Mouse (Mus musculus) MEL (cell line): Measurements from ENCODE around the gene Chd3. TPM values are rescaled to one million over a fixed set of nuclear protein-coding genes. Genes with fewer than 3 reads are reported as not detected.

Source experiments
- DNase-seq: peaks from one replicate; pipeline ENCODE4 v3.0.0; 2011; ENCODE audit warnings: low read depth, low spot score
- H3K27ac ChIP-seq: 2 replicates; pipeline ENCODE4 v1.5.1; 2012; ENCODE audit warnings: low read depth, mild to moderate bottlenecking, control low read depth, low read length, moderate library complexity; ENCODE audit not compliant: control insufficient read depth
- H3K27me3 ChIP-seq, 2 experiments: fragments of 150-350 bp in 1 of 2; sonication (generic) in 1 of 2; 2 replicates each; pipeline ENCODE4 v1.6.1; 2012; ENCODE audit warnings: low read length in 2 of 2, mild to moderate bottlenecking in 2 of 2, improper control_type of control experiment in 1 of 2, moderate library complexity in 1 of 2; ENCODE audit not compliant: insufficient read depth in 2 of 2, control insufficient read depth in 1 of 2
- H3K36me3 ChIP-seq, 2 experiments: 2 replicates each; pipeline ENCODE4 v1.6.1; 2012 to 2014; ENCODE audit warnings: low read length in 2 of 2, improper control_type of control experiment in 1 of 2, inconsistent platforms in 1 of 2, mild to moderate bottlenecking in 1 of 2; ENCODE audit not compliant: insufficient read depth in 2 of 2, control insufficient read depth in 1 of 2
- H3K4me1 ChIP-seq, 2 experiments: fragments of 150-350 bp in 1 of 2; sonication (generic) in 1 of 2; 2 replicates each; pipeline ENCODE4 v1.6.1; 2012; ENCODE audit warnings: low read length in 2 of 2, improper control_type of control experiment in 1 of 2, mild to moderate bottlenecking in 1 of 2; ENCODE audit not compliant: insufficient read depth in 2 of 2, control insufficient read depth in 1 of 2
- H3K4me3 ChIP-seq, 2 experiments: fragments of 150-350 bp in 1 of 2; sonication (generic) in 1 of 2; 2 replicates each; pipeline ENCODE4 v1.5.1; 2012; ENCODE audit warnings: low read depth in 2 of 2, low read length in 2 of 2, mild to moderate bottlenecking in 2 of 2, moderate library complexity in 2 of 2, control low read depth in 1 of 2, improper control_type of control experiment in 1 of 2; ENCODE audit not compliant: control insufficient read depth in 1 of 2, insufficient read depth in 1 of 2
- H3K79me2 ChIP-seq: 2 replicates; pipeline ENCODE4 v1.6.1; 2012; ENCODE audit warnings: mild to moderate bottlenecking, low read length, moderate library complexity; ENCODE audit not compliant: control insufficient read depth, poor library complexity, insufficient read depth
- H3K9ac ChIP-seq: 2 replicates; pipeline ENCODE4 v1.6.1; 2012; ENCODE audit warnings: low read depth, mild to moderate bottlenecking, control low read depth, low read length, moderate library complexity; ENCODE audit not compliant: control insufficient read depth, poor library complexity, severe bottlenecking
- H3K9me3 ChIP-seq: fragments of 150-350 bp; sonication (generic); replicated peaks from 2 replicates; pipeline ENCODE4 v1.6.1; 2012; ENCODE audit warnings: mild to moderate bottlenecking, low read length, improper control_type of control experiment, moderate library complexity; ENCODE audit not compliant: insufficient read depth
- CTCF ChIP-seq, 3 experiments: IDR thresholded peaks in 2 of 3; conservative IDR thresholded peaks in 1 of 3; 2 replicates each; pipeline ENCODE4 v1.5.1; 2011 to 2012; ENCODE audit warnings: low read length in 3 of 3, low read depth in 2 of 3, mild to moderate bottlenecking in 2 of 3, improper control_type of control experiment in 1 of 3, inconsistent platforms in 1 of 3, mixed read lengths in 1 of 3, moderate library complexity in 1 of 3; ENCODE audit not compliant: control insufficient read depth in 1 of 3, insufficient read depth in 1 of 3, poor library complexity in 1 of 3, severe bottlenecking in 1 of 3
- E2F4 ChIP-seq: IDR thresholded peaks from 2 replicates; pipeline ENCODE4 v1.6.1; 2011; ENCODE audit warnings: low read depth, low read length, improper control_type of control experiment, borderline replicate concordance
- ELF1 ChIP-seq: IDR thresholded peaks from 2 replicates; pipeline ENCODE4 v1.6.1; 2014; ENCODE audit warnings: low read depth, mild to moderate bottlenecking, inconsistent platforms, low read length, improper control_type of control experiment, moderate library complexity
- ETS1 ChIP-seq: IDR thresholded peaks from 2 replicates; pipeline ENCODE4 v1.6.1; 2012; ENCODE audit warnings: low read depth, mild to moderate bottlenecking, inconsistent platforms, low read length, improper control_type of control experiment, moderate library complexity
- GABPA ChIP-seq: IDR thresholded peaks from 2 replicates; pipeline ENCODE4 v1.6.1; 2012; ENCODE audit warnings: low read depth, mild to moderate bottlenecking, inconsistent platforms, low read length, improper control_type of control experiment, moderate library complexity
- KAT2A ChIP-seq: conservative IDR thresholded peaks from 2 replicates; pipeline ENCODE4 v1.6.1; 2012; ENCODE audit warnings: low read depth, low read length, improper control_type of control experiment, inconsistent platforms
- MAFK ChIP-seq: IDR thresholded peaks from 2 replicates; pipeline ENCODE4 v1.6.1; 2011; ENCODE audit warnings: low read depth, mild to moderate bottlenecking, low read length, improper control_type of control experiment, borderline replicate concordance
- MXI1 ChIP-seq: IDR thresholded peaks from 2 replicates; pipeline ENCODE4 v1.6.1; 2011; ENCODE audit warnings: mild to moderate bottlenecking, low read depth, low read length, improper control_type of control experiment
- POLR2A ChIP-seq, 2 experiments: IDR thresholded peaks; 2 replicates each; pipeline ENCODE4 v1.6.1; 2011 to 2012; ENCODE audit warnings: low read length in 2 of 2, mild to moderate bottlenecking in 2 of 2, control low read depth in 1 of 2, improper control_type of control experiment in 1 of 2, low read depth in 1 of 2, moderate library complexity in 1 of 2; ENCODE audit not compliant: control insufficient read depth in 1 of 2, insufficient read depth in 1 of 2, poor library complexity in 1 of 2
- TAL1 ChIP-seq: IDR thresholded peaks from 2 replicates; pipeline ENCODE4 v1.6.1; 2012; ENCODE audit warnings: mild to moderate bottlenecking, inconsistent platforms, low read length, moderate library complexity, mixed read lengths
- TBP ChIP-seq: IDR thresholded peaks from 2 replicates; pipeline ENCODE4 v1.8.0; 2011; ENCODE audit warnings: low read depth, low read length, improper control_type of control experiment
- TCF12 ChIP-seq: IDR thresholded peaks from 2 replicates; pipeline ENCODE4 v1.6.1; 2014; ENCODE audit warnings: low read depth, mild to moderate bottlenecking, inconsistent platforms, low read length, improper control_type of control experiment, moderate library complexity
- USF1 ChIP-seq: IDR thresholded peaks from 2 replicates; pipeline ENCODE4 v1.6.1; 2014; ENCODE audit warnings: low read depth, mild to moderate bottlenecking, inconsistent platforms, low read length, improper control_type of control experiment, moderate library complexity
- ZKSCAN1 ChIP-seq: IDR thresholded peaks from 2 replicates; pipeline ENCODE4 v1.6.1; 2012; ENCODE audit warnings: low read depth, mild to moderate bottlenecking, inconsistent platforms, low read length, improper control_type of control experiment, moderate library complexity
- ZMIZ1 ChIP-seq: IDR thresholded peaks from 2 replicates; pipeline ENCODE4 v1.6.1; 2012; ENCODE audit warnings: low read depth, mild to moderate bottlenecking, inconsistent platforms, low read length, improper control_type of control experiment, moderate library complexity
- polyA plus RNA-seq, 2 experiments: library from polyadenylated mRNA; stranded (reverse) in 1 of 2; unstranded in 1 of 2; fragments of >175 nt in 1 of 2; fragments of >200 nt in 1 of 2; gene quantifications; 2 replicates each; pipeline versions ENCODE4 v1.2.1 to v1.2.4; 2012; ENCODE audit warnings: low replicate concordance in 2 of 2, low read depth in 1 of 2; ENCODE audit not compliant: insufficient read length in 2 of 2, insufficient read depth in 1 of 2, missing spikeins in 1 of 2
- total RNA-seq: library from RNA; depleted of rRNA; stranded (reverse); fragments of 300-350 nt; gene quantifications from 2 replicates; pipeline ENCODE4 v1.2.3, GENCODE M21; 2012

The Chd3 gene
- total and polyA plus RNA-seq, 3 experiments, result 37.3 to 84.9 TPM; not detected in 1

GRCm38 (mm10) chr11:69399201-69400082 lies 30.2 kb upstream of the Chd3 start:
- TF ChIP-seq TBP, result no peak
- no peak for TF ChIP-seq E2F4
- no peak for TF ChIP-seq TAL1
- TF ChIP-seq ZKSCAN1, result no peak
- TF ChIP-seq GABPA, result no peak
- no peak for TF ChIP-seq CTCF (IDR thresholded peaks at IDR 0.05 in 2 of 3, conservative IDR thresholded peaks at IDR 0.05 in 1 of 3; ENCODE audit: control insufficient read depth in 1 of 3, insufficient read depth in 1 of 3, low read depth in 2 of 3, low read length in 3 of 3, poor library complexity in 1 of 3, severe bottlenecking in 1 of 3)
- TF ChIP-seq ZMIZ1, result no peak
- TF ChIP-seq ETS1, result no peak
- TF ChIP-seq ELF1, result no peak
- no peak for TF ChIP-seq MXI1
- no peak for TF ChIP-seq POLR2A (IDR thresholded peaks at IDR 0.05; ENCODE audit: control insufficient read depth in 1 of 2, insufficient read depth in 1 of 2, low read depth in 1 of 2, low read length in 2 of 2, poor library complexity in 1 of 2)
- TF ChIP-seq USF1, result no peak
- no peak for TF ChIP-seq KAT2A
- TF ChIP-seq MAFK, result no peak
- peaks cover 2 to 9% of the 10 kb centered on the region in 2 experiments; a peak in 3 of 4 replicates for H3K4me1 ChIP-seq
- peaks cover 2 to 5% of the 10 kb centered on the region in 2 experiments; a peak in 3 of 4 replicates for H3K36me3 ChIP-seq
- H3K4me3 ChIP-seq, result no peak overlapping the region
- no peak overlapping the region for H3K27ac ChIP-seq
- H3K9me3 ChIP-seq, result no peaks in the 10 kb centered on the region
- no peak overlapping the region for H3K9ac ChIP-seq
- no peak for DNase-seq
- peaks cover 6% of the 10 kb centered on the region for H3K79me2 ChIP-seq
- no peaks in the 10 kb centered on the region for H3K27me3 ChIP-seq

DNA sequence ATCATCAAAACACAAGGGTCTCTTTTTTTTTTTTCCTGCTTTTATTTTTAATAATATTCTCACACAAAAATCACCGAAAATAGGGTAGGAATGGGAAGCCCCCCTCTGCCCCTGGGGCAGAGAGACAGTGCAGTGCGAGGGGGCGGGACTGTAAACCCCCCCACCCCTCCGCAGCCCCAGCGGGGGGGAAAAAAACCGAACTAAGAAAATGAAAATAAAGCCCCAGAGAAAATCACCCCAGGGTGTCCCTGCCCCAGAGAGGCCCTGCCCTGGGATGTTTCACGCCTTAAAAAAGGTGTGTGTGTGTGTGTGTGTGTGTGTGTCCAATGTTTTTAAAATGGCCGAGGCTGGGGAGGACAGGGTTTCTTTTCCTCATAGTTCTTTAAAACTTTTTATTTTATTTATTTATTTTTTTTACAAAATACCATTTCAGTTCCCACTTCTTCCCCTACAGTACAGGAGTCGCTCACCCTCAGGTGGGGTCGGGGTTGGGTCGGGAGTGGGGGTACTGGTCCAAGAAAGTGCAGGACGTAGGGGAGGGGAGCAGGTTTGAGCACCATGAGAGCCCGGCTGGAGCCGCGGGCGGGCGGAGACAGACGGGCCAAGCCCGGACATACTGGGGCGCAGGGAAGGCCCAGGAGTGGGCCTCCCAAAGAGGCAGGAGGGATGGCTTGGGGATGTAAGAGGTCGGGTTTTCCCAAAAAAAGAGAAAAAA lies 29.4 kb upstream of the Chd3 start:
- Histone ChIP-seq H3K79me2 (peaks cover 9% of the 10 kb centered on the region), H3K4me1 (peaks cover 2 to 9% of the 10 kb centered on the region in 2 experiments; a peak in 3 of 4 replicates), H3K27me3 (no peaks in the 10 kb centered on the region), H3K4me3 (no peak overlapping the region), H3K9ac (no peak overlapping the region), H3K27ac (no peak overlapping the region), H3K36me3 (peaks cover 2 to 5% of the 10 kb centered on the region in 2 experiments; a peak in 3 of 4 replicates), H3K9me3 (no peaks in the 10 kb centered on the region)
- no peak for TF ChIP-seq TCF12
- no peak for TF ChIP-seq TBP
- no peak for DNase-seq
